Mouse (Mus musculus) neural tube, embryonic 11.5 days (tissue): Measurements from ENCODE around the gene Topbp1. TPM values are rescaled to one million over a fixed set of nuclear protein-coding genes. Genes with fewer than 3 reads are reported as not detected.
"Not testable (repeated sequence)": the region's sequence is repeated elsewhere in the genome, so short reads cannot be mapped to it uniquely, and the experiment has no call there.

Source experiments
- ATAC-seq: fragments of 200-750 bp; cut with Nextera tagmentation; 2 replicates; pipeline ENCODE4 v1.8.0; 2017; ENCODE audit warnings: moderate number of reproducible peaks, mild to moderate bottlenecking, moderate TSS enrichment, moderate library complexity; ENCODE audit not compliant: insufficient read depth, low FRiP score, low TSS enrichment
- DNase-seq: peaks from one replicate; pipeline ENCODE4 v3.0.0-alpha.2; 2015; ENCODE audit warnings: low spot score
- H3K27ac ChIP-seq: fragments of 300-500 bp; sonication (generic); 2 replicates; pipeline ENCODE4 v1.5.1; 2014; ENCODE audit warnings: low read depth, mild to moderate bottlenecking, low read length
- H3K27me3 ChIP-seq: fragments of 300-500 bp; sonication (generic); 2 replicates; pipeline ENCODE4 v1.6.1; 2014; ENCODE audit warnings: mild to moderate bottlenecking, low read length, mixed read lengths; ENCODE audit not compliant: control insufficient read depth, insufficient read depth
- H3K36me3 ChIP-seq: fragments of 300-500 bp; sonication (generic); 2 replicates; pipeline ENCODE4 v1.6.1; 2014; ENCODE audit warnings: mild to moderate bottlenecking, low read length, moderate library complexity, mixed read lengths; ENCODE audit not compliant: control insufficient read depth, insufficient read depth
- H3K4me1 ChIP-seq: fragments of 300-500 bp; sonication (generic); 2 replicates; pipeline ENCODE4 v1.6.1; 2014; ENCODE audit warnings: low read length, mixed read lengths; ENCODE audit not compliant: control insufficient read depth, insufficient read depth
- H3K4me2 ChIP-seq: fragments of 300-500 bp; sonication (generic); 2 replicates; pipeline ENCODE4 v1.6.1; 2014; ENCODE audit warnings: low read depth, mild to moderate bottlenecking, moderate library complexity
- H3K4me3 ChIP-seq: fragments of 300-500 bp; sonication (generic); 2 replicates; pipeline ENCODE4 v1.5.1; 2014; ENCODE audit warnings: low read depth, low read length
- H3K9ac ChIP-seq: fragments of 300-500 bp; sonication (generic); 2 replicates; pipeline ENCODE4 v1.6.1; 2014; ENCODE audit warnings: mild to moderate bottlenecking, low read length
- H3K9me3 ChIP-seq: fragments of 300-500 bp; sonication (generic); 2 replicates; pipeline ENCODE4 v1.6.1; 2016; ENCODE audit warnings: low read length; ENCODE audit not compliant: control insufficient read depth
- WGBS: fragments of 180-500 bp; shearing (Covaris S2); extraction: QIAGEN DNeasy Blood & Tissue Kit; methylation state at CpG from one replicate; pipeline ENCODE4 v1.1.7; 2014; 5-methylcytosine and 5-hydroxymethylcytosine counted together
- polyA plus RNA-seq: library from polyadenylated mRNA; unstranded; fragments of >200 nt; fragmentation: Nextera tagmentation; extraction: Ambion mirVana; gene quantifications from 2 replicates; pipeline ENCODE4 v1.2.1, GENCODE M21; 2014

Gene Topbp1
- polyA plus RNA-seq, 1 experiment from 2014 or later: 85.0 TPM

DNA sequence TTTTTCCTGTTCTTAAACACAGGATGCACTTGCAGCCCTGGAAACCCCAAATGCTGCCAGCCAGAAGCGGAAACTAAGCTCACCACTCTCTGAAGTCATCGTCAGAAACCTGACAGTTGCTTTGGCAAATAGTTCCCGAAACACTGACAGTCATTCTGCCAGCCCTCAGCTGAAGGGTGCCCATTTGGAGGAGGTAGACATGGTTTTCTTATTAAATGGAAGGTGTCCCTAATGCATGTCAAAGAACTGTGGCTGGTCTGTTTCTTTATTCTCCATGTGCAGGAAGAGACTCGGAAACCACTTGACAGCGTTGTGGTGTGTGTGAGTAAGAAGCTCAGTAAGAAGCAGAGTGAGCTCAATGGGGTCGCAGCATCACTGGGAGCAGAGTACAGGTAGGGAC is 27.6 kb downstream of the Topbp1 start:
- no peak for DNase-seq
- no peak overlapping the region for H3K4me3 ChIP-seq
- H3K27ac ChIP-seq: no peak overlapping the region
- H3K4me1 ChIP-seq: no peaks in the 10 kb centered on the region
- H3K4me2 ChIP-seq: no peak overlapping the region
- H3K9me3 ChIP-seq: no peaks in the 10 kb centered on the region
- ATAC-seq: no peak
- no peak overlapping the region for H3K9ac ChIP-seq
- WGBS: 96% methylated on average over 6 of the region's 6 CpGs
- no peaks in the 10 kb centered on the region for H3K27me3 ChIP-seq
- peaks cover 14% of the 10 kb centered on the region for H3K36me3 ChIP-seq

DNA sequence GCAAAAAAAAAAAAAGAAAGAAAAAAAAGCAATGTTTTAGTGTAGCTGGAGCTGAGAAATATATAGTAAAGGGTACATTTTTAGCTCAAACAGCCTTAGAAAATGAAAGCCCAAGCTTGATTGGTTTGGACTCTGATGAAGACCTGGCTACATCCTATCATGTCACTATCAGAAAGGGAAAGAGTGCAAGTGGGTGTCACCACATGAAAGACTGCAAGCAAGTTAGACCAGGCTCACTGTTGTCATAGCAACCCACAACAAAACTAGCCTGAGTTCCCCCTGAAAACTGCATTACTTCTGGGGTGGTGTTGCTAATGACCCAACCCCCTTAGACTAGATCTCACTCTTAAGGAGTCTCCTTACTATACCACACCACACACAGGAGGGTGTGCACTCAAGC is 31.9 kb downstream of the Topbp1 start:
- DNase-seq (no peak), ATAC-seq (no peak)
- Histone ChIP-seq H3K36me3 (peaks cover 14% of the 10 kb centered on the region), H3K4me2 (no peak overlapping the region), H3K9me3 (no peaks in the 10 kb centered on the region), H3K4me3 (no peak overlapping the region), H3K9ac (no peak overlapping the region), H3K27ac (no peak overlapping the region), H3K4me1 (no peaks in the 10 kb centered on the region), H3K27me3 (no peaks in the 10 kb centered on the region)

DNA sequence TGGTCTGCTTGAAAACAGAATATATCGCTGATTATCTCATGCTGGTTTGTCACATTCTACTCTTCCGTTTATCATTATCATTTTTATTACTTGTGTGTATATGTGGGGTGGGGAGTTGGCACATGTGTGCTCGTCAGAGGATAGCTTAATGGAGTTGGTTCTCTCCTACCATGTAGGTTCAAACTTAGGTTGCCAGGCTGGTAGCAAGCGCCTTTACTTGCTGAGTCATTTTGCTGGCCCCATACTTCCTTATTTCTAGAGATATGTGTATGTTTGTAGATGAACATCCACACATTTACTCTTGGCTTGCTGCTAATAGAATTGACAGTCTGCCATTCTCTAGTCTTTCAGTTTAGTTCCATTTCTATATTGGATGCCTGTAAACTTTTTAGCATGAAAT is 42.0 kb downstream of the Topbp1 start:
- Histone ChIP-seq H3K27me3 (no peaks in the 10 kb centered on the region), H3K4me1 (no peaks in the 10 kb centered on the region), H3K36me3 (peaks cover 18% of the 10 kb centered on the region), H3K9ac (no peak overlapping the region), H3K4me2 (no peak overlapping the region), H3K27ac (no peak overlapping the region), H3K9me3 (no peaks in the 10 kb centered on the region), H3K4me3 (no peak overlapping the region)
- 91% methylated on average over 4 of the region's 4 CpGs for WGBS
- ATAC-seq: no peak
- DNase-seq: no peak

DNA sequence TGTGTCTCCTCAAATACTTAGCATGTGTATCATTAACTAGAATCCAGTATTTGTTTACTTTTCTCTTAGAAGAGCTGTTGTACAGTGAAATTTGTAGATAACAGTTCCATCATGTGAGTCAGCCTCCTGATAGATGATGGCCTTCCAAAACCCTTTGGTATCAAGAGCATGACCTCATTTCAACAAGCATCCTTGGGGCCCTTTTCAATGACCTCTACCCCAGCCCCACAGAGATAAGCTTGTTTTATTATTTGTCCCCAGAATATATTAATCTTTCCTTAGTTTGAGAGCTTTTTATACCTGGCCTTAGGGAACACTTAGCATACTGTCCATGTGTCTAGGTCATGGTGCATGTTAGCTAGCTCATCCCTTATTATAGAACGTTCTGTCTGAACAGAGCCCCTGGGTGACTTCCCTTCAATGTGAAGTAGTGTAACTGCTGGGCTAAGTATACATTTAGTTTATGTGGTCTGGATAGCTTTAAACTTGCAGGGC is 43.0 kb downstream of the Topbp1 start:
- Histone ChIP-seq H3K9ac (no peak overlapping the region), H3K27me3 (no peaks in the 10 kb centered on the region), H3K36me3 (peaks cover 14% of the 10 kb centered on the region), H3K9me3 (no peaks in the 10 kb centered on the region), H3K4me3 (no peak overlapping the region), H3K4me2 (no peak overlapping the region), H3K27ac (no peak overlapping the region), H3K4me1 (no peaks in the 10 kb centered on the region)
- ATAC-seq: no peak
- DNase-seq: no peak
- 89% methylated on average over 1 of the region's 1 CpGs for WGBS

GRCm38 (mm10) chr9:103348791-103349190 is 43.8 kb downstream of the Topbp1 start:
- Histone ChIP-seq H3K36me3 (peaks cover 10% of the 10 kb centered on the region), H3K9me3 (no peaks in the 10 kb centered on the region), H3K4me3 (no peak overlapping the region), H3K4me1 (no peaks in the 10 kb centered on the region), H3K4me2 (no peak overlapping the region), H3K27ac (no peak overlapping the region), H3K9ac (no peak overlapping the region), H3K27me3 (no peaks in the 10 kb centered on the region)
- no peak for ATAC-seq
- no peak for DNase-seq

DNA sequence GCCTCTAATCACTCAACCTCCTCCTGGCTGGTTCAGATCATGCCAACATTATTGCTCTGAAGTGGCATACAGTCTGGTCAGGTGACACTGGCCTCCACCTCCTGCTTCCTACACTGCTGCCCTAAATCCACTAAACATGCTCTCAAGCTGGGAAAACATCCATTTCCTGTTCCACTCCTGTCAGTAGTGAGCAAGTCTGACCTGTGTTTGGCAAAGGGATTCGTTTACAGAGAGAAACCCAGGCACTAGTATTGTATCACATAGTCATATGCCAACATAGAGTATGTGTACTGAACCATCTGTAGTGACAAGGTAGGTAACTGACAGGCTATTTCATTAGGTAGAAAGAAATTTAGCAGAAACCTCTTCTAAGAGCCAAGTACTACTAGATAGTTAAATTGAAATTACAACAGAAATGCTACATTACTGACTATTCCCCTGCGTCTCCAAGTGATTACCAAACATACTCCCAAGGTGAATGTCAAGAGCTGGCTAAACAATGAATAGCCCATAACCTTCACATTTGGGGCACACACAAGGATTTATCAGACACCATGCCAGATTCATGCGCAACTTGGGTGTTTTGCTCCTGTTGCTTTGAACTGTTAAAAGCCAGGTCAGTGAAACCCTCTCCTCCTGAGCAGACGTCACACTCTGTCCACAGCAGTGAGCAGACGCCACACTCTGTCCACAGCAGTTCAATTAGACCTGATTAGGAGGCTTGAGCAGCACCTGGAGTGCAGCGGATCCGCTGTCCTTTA is 48.7 kb downstream of the Topbp1 start:
- H3K9me3 ChIP-seq, H3K4me2 ChIP-seq, DNase-seq, H3K27me3 ChIP-seq, H3K27ac ChIP-seq, ATAC-seq, H3K4me3 ChIP-seq, H3K4me1 ChIP-seq, H3K36me3 ChIP-seq, H3K9ac ChIP-seq: not testable (repeated sequence)
- WGBS: 84% methylated on average over 6 of the region's 7 CpGs

GRCm38 (mm10) chr9:103357893-103358292 is 52.9 kb downstream of the Topbp1 start:
- no peak overlapping the region for H3K4me2 ChIP-seq
- no peak overlapping the region for H3K9ac ChIP-seq
- H3K36me3 ChIP-seq: peaks cover 7% of the 10 kb centered on the region; the same call in 1 of the 2 replicates
- H3K4me1 ChIP-seq: no peaks in the 10 kb centered on the region
- no peak overlapping the region for H3K27ac ChIP-seq
- H3K9me3 ChIP-seq: no peaks in the 10 kb centered on the region
- ATAC-seq: no peak
- no peak overlapping the region for H3K4me3 ChIP-seq
- no peak for DNase-seq
- H3K27me3 ChIP-seq: no peaks in the 10 kb centered on the region

- peaks cover 7% of the 10 kb centered on the region; the same call in 1 of the 2 replicates for H3K36me3 ChIP-seq
- H3K9ac ChIP-seq: no peak overlapping the region
- no peak for ATAC-seq
Observed at GRCm38 (mm10) chr9:103358545-103358944, 53.5 kb downstream of the Topbp1 start.

DNA sequence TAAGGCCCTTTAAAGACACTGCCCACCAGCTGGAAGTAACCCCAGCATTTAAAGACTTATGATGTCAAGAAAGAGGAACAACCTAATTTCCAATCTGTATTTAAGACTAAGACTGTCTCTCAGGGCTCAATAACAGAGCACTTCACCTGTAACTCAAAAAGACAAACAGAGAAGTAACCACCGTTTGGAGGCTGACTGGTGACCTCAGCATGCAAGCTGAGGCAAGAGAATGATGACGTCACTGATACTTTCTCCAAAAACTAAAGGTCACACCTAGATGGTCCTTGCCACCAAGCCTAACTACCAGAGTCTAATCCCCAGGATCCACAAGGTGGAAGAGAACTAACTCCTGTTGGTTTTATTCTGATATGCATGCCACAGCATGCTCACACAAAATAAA is 55.6 kb downstream of the Topbp1 start:
- no peak for DNase-seq
- no peak overlapping the region for H3K4me3 ChIP-seq
- no peaks in the 10 kb centered on the region; the same call in none of the 2 replicates for H3K4me1 ChIP-seq
- no peak overlapping the region for H3K4me2 ChIP-seq
- H3K27ac ChIP-seq: no peak overlapping the region
- no peaks in the 10 kb centered on the region for H3K9me3 ChIP-seq
- H3K36me3 ChIP-seq: peaks cover 7% of the 10 kb centered on the region; the same call in 1 of the 2 replicates
- 80% methylated on average over 2 of the region's 2 CpGs for WGBS
- H3K9ac ChIP-seq: no peak overlapping the region
- H3K27me3 ChIP-seq: no peaks in the 10 kb centered on the region
- no peak for ATAC-seq

More at GRCm38 (mm10) chr9:103358545-103358944, 53.5 kb downstream of the Topbp1 start:
- H3K4me1 ChIP-seq: no peaks in the 10 kb centered on the region; the same call in none of the 2 replicates
- WGBS: 91% methylated on average over 4 of the region's 4 CpGs
- H3K27ac ChIP-seq: no peak overlapping the region
- no peaks in the 10 kb centered on the region for H3K27me3 ChIP-seq
- H3K4me2 ChIP-seq: no peak overlapping the region
- DNase-seq: no peak
- H3K9me3 ChIP-seq: no peaks in the 10 kb centered on the region
- no peak overlapping the region for H3K4me3 ChIP-seq
